Mouse (Mus musculus) forebrain, embryonic 16.5 days (tissue): ENCODE results near the gene Exoc2. TPM values are rescaled to one million over a fixed set of nuclear protein-coding genes. Genes with fewer than 3 reads are reported as not detected.

Experiments used
- ATAC-seq: fragments of 200-750 bp; cut with Nextera tagmentation; 2 replicates; pipeline ENCODE4 v1.8.0; 2017; ENCODE audit warnings: mild to moderate bottlenecking, moderate library complexity
- H3K27ac ChIP-seq: fragments of 300-500 bp; sonication (generic); 2 replicates; pipeline ENCODE4 v1.5.1; 2014; ENCODE audit warnings: low read length, control low read depth
- H3K27me3 ChIP-seq: fragments of 300-500 bp; sonication (generic); replicated peaks from 2 replicates; pipeline ENCODE4 v1.6.1; 2014; ENCODE audit warnings: low read length; ENCODE audit not compliant: control insufficient read depth, insufficient read depth
- H3K36me3 ChIP-seq: fragments of 300-500 bp; sonication (generic); 2 replicates; pipeline ENCODE4 v1.6.1; 2014; ENCODE audit not compliant: control insufficient read depth, insufficient read depth
- H3K4me1 ChIP-seq: fragments of 300-500 bp; sonication (generic); replicated peaks from 2 replicates; pipeline ENCODE4 v1.6.1; 2014; ENCODE audit warnings: low read length; ENCODE audit not compliant: control insufficient read depth, insufficient read depth
- H3K4me2 ChIP-seq: fragments of 300-500 bp; sonication (generic); 2 replicates; pipeline ENCODE4 v1.6.1; 2014; ENCODE audit warnings: mild to moderate bottlenecking, low read length, control low read depth
- H3K4me3 ChIP-seq: fragments of 300-500 bp; sonication (generic); replicated peaks from 2 replicates; pipeline ENCODE4 v1.5.1; 2014; ENCODE audit warnings: mild to moderate bottlenecking, low read length, control low read depth
- H3K9ac ChIP-seq: fragments of 300-500 bp; sonication (generic); replicated peaks from 2 replicates; pipeline ENCODE4 v1.6.1; 2014; ENCODE audit warnings: low read depth, low read length, control low read depth
- H3K9me3 ChIP-seq: fragments of 300-500 bp; sonication (generic); 2 replicates; pipeline ENCODE4 v1.6.1; 2016; ENCODE audit warnings: low read length; ENCODE audit not compliant: control insufficient read depth
- WGBS: fragments of 180-500 bp; shearing (Covaris S2); extraction: QIAGEN DNeasy Blood & Tissue Kit; methylation state at CpG from one replicate; pipeline ENCODE4 v1.1.7; 2014; 5-methylcytosine and 5-hydroxymethylcytosine counted together
- polyA plus RNA-seq: library from polyadenylated mRNA; unstranded; fragments of >200 nt; fragmentation: Nextera tagmentation; extraction: Ambion mirVana; gene quantifications from 2 replicates; pipeline ENCODE4 v1.2.1, GENCODE M21; 2015

Exoc2 gene
- polyA plus RNA-seq, 1 experiment from 2014 or later, result 63.0 TPM

- WGBS, result 84% methylated on average over 6 of the region's 6 CpGs
- Histone ChIP-seq H3K36me3 (no peaks in the 10 kb centered on the region), H3K9me3 (no peaks in the 10 kb centered on the region), H3K27me3 (no peaks in the 10 kb centered on the region), H3K9ac (no peak overlapping the region), H3K27ac (no peak overlapping the region), H3K4me1 (no peaks in the 10 kb centered on the region), H3K4me2 (no peak overlapping the region), H3K4me3 (no peak overlapping the region)
- no peak for ATAC-seq
Observed at GRCm38 (mm10) chr13:30831369-30831768, 142.5 kb downstream of the Exoc2 start.

- no peak overlapping the region for H3K4me2 ChIP-seq
- H3K4me3 ChIP-seq, result no peak overlapping the region
- H3K27ac ChIP-seq, result no peak overlapping the region
- ATAC-seq, result no peak
- WGBS, result 95% methylated on average over 7 of the region's 7 CpGs
- no peaks in the 10 kb centered on the region for H3K27me3 ChIP-seq
- no peaks in the 10 kb centered on the region for H3K9me3 ChIP-seq
- no peaks in the 10 kb centered on the region for H3K4me1 ChIP-seq
- H3K9ac ChIP-seq, result no peak overlapping the region
- H3K36me3 ChIP-seq, result peaks cover 7% of the 10 kb centered on the region; the same call in 1 of the 2 replicates
Observed at GRCm38 (mm10) chr13:30826511-30826910, 147.4 kb downstream of the Exoc2 start.

DNA sequence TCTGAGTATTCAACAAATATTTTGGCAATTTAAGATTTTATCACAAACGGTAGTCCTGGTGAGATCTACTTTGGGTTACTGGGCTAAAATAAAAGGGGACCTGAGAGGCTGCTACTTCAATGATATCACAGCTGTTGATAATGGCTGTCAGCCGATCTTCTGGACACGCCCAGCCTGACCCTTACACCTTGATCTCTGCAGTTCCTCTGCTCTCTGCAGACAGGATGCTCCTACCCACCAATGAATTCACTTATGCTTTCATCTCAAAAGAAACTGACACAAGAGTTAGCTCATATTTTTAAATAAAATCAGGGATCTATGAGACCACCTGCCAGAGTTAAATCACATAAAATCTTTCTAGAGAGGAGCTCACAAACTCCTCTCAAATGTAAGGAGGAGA, 149.0 kb downstream of the Exoc2 start:
- Histone ChIP-seq H3K36me3 (peaks cover 10% of the 10 kb centered on the region; the same call in 1 of the 2 replicates), H3K4me3 (no peak overlapping the region), H3K9me3 (no peaks in the 10 kb centered on the region), H3K9ac (no peak overlapping the region), H3K4me1 (no peaks in the 10 kb centered on the region), H3K27me3 (no peaks in the 10 kb centered on the region), H3K4me2 (no peak overlapping the region), H3K27ac (no peak overlapping the region)
- ATAC-seq, result no peak
- 86% methylated on average over 3 of the region's 3 CpGs for WGBS

- peaks cover 18% of the 10 kb centered on the region for H3K36me3 ChIP-seq
- no peak overlapping the region for H3K9ac ChIP-seq
- H3K4me3 ChIP-seq, result no peak overlapping the region
- H3K4me2 ChIP-seq, result no peak overlapping the region
- H3K27ac ChIP-seq, result no peak overlapping the region
- ATAC-seq, result no peak
- no peaks in the 10 kb centered on the region for H3K9me3 ChIP-seq
- 92% methylated on average over 7 of the region's 7 CpGs for WGBS
- H3K4me1 ChIP-seq, result no peaks in the 10 kb centered on the region
- no peaks in the 10 kb centered on the region for H3K27me3 ChIP-seq
Observed at GRCm38 (mm10) chr13:30820555-30820954, 153.3 kb downstream of the Exoc2 start.

GRCm38 (mm10) chr13:30819891-30820290, 154.0 kb downstream of the Exoc2 start:
- WGBS, result 89% methylated on average over 2 of the region's 2 CpGs
- Histone ChIP-seq H3K4me1 (no peaks in the 10 kb centered on the region), H3K9ac (no peak overlapping the region), H3K4me3 (no peak overlapping the region), H3K36me3 (peaks cover 20% of the 10 kb centered on the region), H3K9me3 (no peaks in the 10 kb centered on the region), H3K4me2 (no peak overlapping the region), H3K27me3 (no peaks in the 10 kb centered on the region), H3K27ac (no peak overlapping the region)
- ATAC-seq, result no peak

DNA sequence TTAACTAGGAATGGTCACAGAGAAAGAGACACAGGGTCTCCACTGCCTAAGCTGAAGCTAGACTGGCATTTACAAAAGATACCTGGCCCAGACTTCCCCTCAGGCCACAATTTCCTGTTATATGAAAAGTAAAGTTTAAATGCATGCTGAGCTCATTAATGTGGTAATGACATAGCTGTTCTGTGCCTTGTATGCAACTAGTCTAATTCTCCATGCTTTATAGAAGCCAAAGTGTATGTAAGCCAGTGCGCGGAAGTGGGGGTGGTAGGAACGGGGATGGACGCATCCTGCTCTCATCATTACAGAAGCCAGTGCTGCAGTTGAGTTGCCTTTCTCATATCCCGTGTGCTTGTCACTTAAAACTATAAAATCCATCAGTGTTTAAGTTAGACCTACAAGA, 156.5 kb downstream of the Exoc2 start:
- no peak overlapping the region for H3K27ac ChIP-seq
- no peaks in the 10 kb centered on the region for H3K9me3 ChIP-seq
- no peak overlapping the region for H3K9ac ChIP-seq
- no peaks in the 10 kb centered on the region for H3K27me3 ChIP-seq
- no peak overlapping the region for H3K4me3 ChIP-seq
- ATAC-seq, result no peak
- H3K36me3 ChIP-seq, result peaks cover 20% of the 10 kb centered on the region
- WGBS, result 91% methylated on average over 5 of the region's 5 CpGs
- no peaks in the 10 kb centered on the region for H3K4me1 ChIP-seq
- H3K4me2 ChIP-seq, result no peak overlapping the region

DNA sequence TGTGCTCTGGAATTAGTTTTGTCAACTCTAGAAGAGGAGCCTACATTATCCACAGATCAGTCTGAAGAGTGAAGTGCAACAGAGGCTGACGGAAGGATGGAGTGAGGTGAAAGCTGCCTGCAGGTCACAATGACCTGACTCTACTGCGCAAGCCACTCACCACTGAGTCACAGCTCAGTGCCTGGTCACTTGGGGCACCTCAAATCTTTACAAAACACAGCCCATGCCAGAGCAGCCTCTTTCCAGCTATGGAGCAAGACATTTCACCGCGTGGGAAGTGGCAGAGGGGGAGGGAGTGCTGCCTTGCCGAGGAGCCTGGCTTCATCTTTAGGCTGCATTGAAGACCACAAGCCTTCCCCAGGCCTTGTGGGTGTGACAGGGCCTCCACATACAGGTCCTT, 159.6 kb downstream of the Exoc2 start:
- 89% methylated on average over 5 of the region's 5 CpGs for WGBS
- Histone ChIP-seq H3K36me3 (peaks cover 11% of the 10 kb centered on the region), H3K9ac (no peak overlapping the region), H3K27ac (no peak overlapping the region), H3K9me3 (no peaks in the 10 kb centered on the region), H3K4me3 (no peak overlapping the region), H3K27me3 (no peaks in the 10 kb centered on the region), H3K4me2 (no peak overlapping the region), H3K4me1 (no peaks in the 10 kb centered on the region)
- ATAC-seq, result no peak

DNA sequence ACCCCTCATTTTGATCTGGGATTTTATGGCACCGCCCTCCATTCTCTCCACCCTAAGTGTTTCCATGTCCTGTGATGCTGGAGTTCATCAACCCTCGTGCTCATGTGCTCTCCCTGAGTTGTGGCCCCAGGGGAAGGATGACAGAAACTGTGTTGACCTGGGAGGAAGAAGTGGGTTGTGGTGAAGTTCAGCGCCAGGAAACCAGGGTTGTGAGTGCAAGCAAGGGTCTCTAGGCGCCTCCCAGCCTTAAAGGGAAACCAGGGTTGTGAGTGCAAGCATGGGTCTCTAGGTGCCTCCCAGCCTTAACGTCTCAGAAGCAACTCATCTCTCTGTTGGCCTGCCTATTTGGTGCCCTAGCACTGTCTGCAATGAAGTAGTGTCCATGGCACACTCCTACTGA, 160.4 kb downstream of the Exoc2 start:
- Histone ChIP-seq H3K36me3 (peaks cover 11% of the 10 kb centered on the region), H3K9ac (no peak overlapping the region), H3K27ac (no peak overlapping the region), H3K27me3 (no peaks in the 10 kb centered on the region), H3K4me3 (no peak overlapping the region), H3K4me1 (no peaks in the 10 kb centered on the region), H3K9me3 (no peaks in the 10 kb centered on the region), H3K4me2 (no peak overlapping the region)
- no peak for ATAC-seq
- WGBS, result 95% methylated on average over 5 of the region's 5 CpGs

DNA sequence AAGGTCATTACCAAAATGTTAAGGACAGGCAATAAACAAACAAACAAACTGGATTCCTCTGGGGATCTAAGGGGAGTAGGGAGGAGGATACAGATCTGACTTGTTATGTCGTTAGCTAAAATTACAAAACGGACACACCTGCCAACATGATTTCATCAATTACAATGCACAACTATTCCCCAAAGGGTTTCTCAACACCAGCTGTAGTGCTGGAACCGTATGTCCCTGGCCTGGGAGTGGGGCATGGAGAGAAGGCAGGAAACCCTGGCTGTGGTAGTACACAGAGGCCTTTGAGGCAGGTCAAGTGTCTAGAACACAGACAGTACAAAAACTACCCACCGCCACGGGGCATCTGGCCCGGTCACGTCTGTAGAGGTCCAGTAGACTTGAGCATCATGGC, 164.7 kb downstream of the Exoc2 start:
- no peak for ATAC-seq
- WGBS, result 82% methylated on average over 7 of the region's 7 CpGs
- no peak overlapping the region for H3K27ac ChIP-seq

GRCm38 (mm10) chr13:30802336-30802955, 171.4 kb downstream of the Exoc2 start:
- Histone ChIP-seq H3K27me3 (no peaks in the 10 kb centered on the region), H3K4me3 (no peak overlapping the region), H3K27ac (no peak overlapping the region), H3K4me2 (no peak overlapping the region), H3K9ac (no peak overlapping the region), H3K36me3 (no peaks in the 10 kb centered on the region), H3K9me3 (no peaks in the 10 kb centered on the region), H3K4me1 (no peaks in the 10 kb centered on the region)
- no peak for ATAC-seq
- WGBS, result 93% methylated on average over 5 of the region's 5 CpGs

More for the DNA sequence above, 164.7 kb downstream of the Exoc2 start:
- Histone ChIP-seq H3K9ac (no peak overlapping the region), H3K27me3 (no peaks in the 10 kb centered on the region), H3K36me3 (no peaks in the 10 kb centered on the region), H3K4me3 (no peak overlapping the region), H3K4me2 (no peak overlapping the region), H3K9me3 (no peaks in the 10 kb centered on the region), H3K4me1 (no peaks in the 10 kb centered on the region)
